Mouse (Mus musculus): Measurements from ENCODE around the gene Exosc8.

GRCm38 (mm10) chr3:54685202-54685601, 50.0 kb downstream of the Exosc8 start:
- TF ChIP-seq CTCF (IDR thresholded peaks at IDR 0.05; ENCODE audit: low read depth) = no peak
- TF ChIP-seq EP300 (optimal IDR thresholded peaks at IDR 0.05) = no peak

Measured in stomach, postnatal 0 days (tissue).